Mouse (Mus musculus) ES-E14 (cell line): ENCODE data around the gene Lrrn2. TPM values are rescaled to one million over a fixed set of nuclear protein-coding genes. Genes with fewer than 3 reads are reported as not detected.
A peak's percentile ranks its signal among the peaks of the same experiment; 100 is the strongest.

Source experiments
- DNase-seq: peaks from one replicate; pipeline ENCODE4 v3.0.0-alpha.2; 2013; ENCODE audit warnings: low read depth, low spot score
- H3K27ac ChIP-seq: 2 replicates; pipeline ENCODE4 v1.5.1; 2012; ENCODE audit warnings: low read depth, mild to moderate bottlenecking, low read length, moderate library complexity, mixed read lengths; ENCODE audit not compliant: poor library complexity, insufficient read depth, severe bottlenecking
- H3K36me3 ChIP-seq: 2 replicates; pipeline ENCODE4 v1.6.1; 2012; ENCODE audit warnings: mild to moderate bottlenecking, low read length, moderate library complexity, mixed read lengths; ENCODE audit not compliant: control insufficient read depth, poor library complexity, insufficient read depth, severe bottlenecking
- H3K4me1 ChIP-seq, 2 experiments: fragments of 150-350 bp in 1 of 2; sonication (generic) in 1 of 2; 2 replicates each; pipeline ENCODE4 v1.6.1; 2012; ENCODE audit warnings: low read length in 2 of 2, mild to moderate bottlenecking in 1 of 2, mixed read lengths in 1 of 2; ENCODE audit not compliant: control insufficient read depth in 2 of 2, insufficient read depth in 2 of 2, poor library complexity in 1 of 2
- H3K4me3 ChIP-seq, 2 experiments: fragments of 150-350 bp in 1 of 2; sonication (generic) in 1 of 2; 2 replicates each; pipeline ENCODE4 v1.5.1; 2012; ENCODE audit warnings: low read length in 2 of 2, low read depth in 1 of 2, mild to moderate bottlenecking in 1 of 2, mixed read lengths in 1 of 2; ENCODE audit not compliant: insufficient read depth in 1 of 2, poor library complexity in 1 of 2, severe bottlenecking in 1 of 2
- H3K9ac ChIP-seq: 2 replicates; pipeline ENCODE4 v1.6.1; 2012; ENCODE audit warnings: low read depth, mild to moderate bottlenecking, low read length, mixed read lengths; ENCODE audit not compliant: poor library complexity, insufficient read depth, severe bottlenecking
- H3K9me3 ChIP-seq: fragments of 150-350 bp; sonication (generic); 2 replicates; pipeline ENCODE4 v1.6.1; 2012; ENCODE audit warnings: low read depth, mild to moderate bottlenecking, low read length; ENCODE audit not compliant: control insufficient read depth, insufficient read depth
- CHD2 ChIP-seq: IDR thresholded peaks from 2 replicates; pipeline ENCODE4 v1.6.1; 2014; ENCODE audit warnings: mild to moderate bottlenecking, low read depth, low read length, inconsistent platforms
- HCFC1 ChIP-seq: IDR thresholded peaks from 2 replicates; pipeline ENCODE4 v1.6.1; 2012; ENCODE audit warnings: low read length, inconsistent platforms, borderline replicate concordance; ENCODE audit not compliant: insufficient read depth
- MAFK ChIP-seq: IDR thresholded peaks from 2 replicates; pipeline ENCODE4 v1.6.1; 2014; ENCODE audit warnings: mild to moderate bottlenecking, low read depth, low read length, inconsistent platforms; ENCODE audit not compliant: insufficient read depth
- ZC3H11A ChIP-seq: IDR thresholded peaks from 2 replicates; pipeline ENCODE4 v1.6.1; 2012; ENCODE audit warnings: low read depth, mild to moderate bottlenecking, inconsistent platforms, low read length, borderline replicate concordance
- ZNF384 ChIP-seq: IDR thresholded peaks from 2 replicates; pipeline ENCODE4 v1.6.1; 2012; ENCODE audit warnings: low read depth, low read length, inconsistent platforms
- in situ Hi-C, 2 experiments: fragments of 600-800 bp; cut with MboI; formaldehyde crosslinking; loops; one replicate each; pipeline ENCODE4 v1.15.1; 2025; ENCODE audit warnings: low sequenced_read_pairs in 2 of 2, inconsistent platforms in 1 of 2; ENCODE audit not compliant: unreplicated experiment in 2 of 2
- total RNA-seq: library from RNA; depleted of rRNA; stranded (reverse); fragments of 300-350 nt; gene quantifications from 2 replicates; pipeline ENCODE4 v1.2.3, GENCODE M21; 2012

Lrrn2 gene
- total RNA-seq, 1 experiment: 3.0 TPM

DNA sequence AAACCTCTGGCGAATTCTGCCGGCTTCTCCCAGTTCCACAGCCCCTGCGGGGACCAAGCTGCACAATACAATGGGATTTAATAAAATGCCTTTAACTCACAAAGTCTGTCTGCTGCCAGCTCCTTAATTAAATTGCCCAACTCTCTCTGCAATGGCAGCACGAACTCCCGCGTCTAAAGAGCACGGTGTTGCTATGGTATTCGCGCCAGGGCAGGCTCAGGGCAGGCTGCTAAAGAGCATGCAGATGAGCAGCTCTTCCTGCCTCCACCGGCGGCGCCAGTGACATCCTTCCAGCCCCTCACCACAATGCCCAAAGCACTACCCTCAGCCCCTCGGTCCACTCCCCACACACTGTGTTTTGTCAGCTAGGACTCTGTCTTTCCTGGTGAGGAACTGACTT, 41.0 kb downstream of the Lrrn2 start:
- no peaks in the 10 kb centered on the region for H3K36me3 ChIP-seq
- no peak for DNase-seq
- in situ Hi-C loops: no loop called here
- no peaks in the 10 kb centered on the region for H3K9me3 ChIP-seq
- H3K4me1 ChIP-seq: peaks cover 6 to 28% of the 10 kb centered on the region in 2 experiments; a peak in 2 of 4 replicates
- TF ChIP-seq CHD2 (no peak), ZNF384 (no peak), MAFK (no peak), HCFC1 (no peak), ZC3H11A (no peak)
- peak overlapping the region in 1 of 2 experiments; percentile 1; a peak in 1 of 4 replicates for H3K4me3 ChIP-seq
- H3K27ac ChIP-seq: no peak overlapping the region
- peak overlapping the region; percentile 15; the same call in 1 of the 2 replicates for H3K9ac ChIP-seq

DNA sequence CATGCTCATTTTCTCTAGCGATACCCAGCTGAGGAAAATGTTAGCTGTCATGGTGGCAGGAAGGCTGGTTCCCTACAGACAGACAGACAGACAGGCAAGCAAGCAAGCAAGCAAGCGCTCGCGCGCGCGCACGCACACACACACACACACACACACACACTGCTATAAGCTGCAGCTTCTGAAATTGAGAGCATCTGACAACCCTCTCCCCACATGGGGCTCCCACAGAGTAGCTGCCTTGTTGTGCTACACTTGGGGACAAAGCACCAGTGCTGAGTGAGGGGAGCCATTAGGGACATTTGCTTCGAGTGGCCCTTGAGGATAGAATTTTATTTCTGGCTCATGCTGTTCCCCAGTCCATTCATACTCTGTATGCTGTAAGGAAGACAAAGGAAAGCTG, 42.2 kb downstream of the Lrrn2 start:
- Histone ChIP-seq H3K9me3 (no peaks in the 10 kb centered on the region), H3K4me3 (no peak overlapping the region), H3K4me1 (peaks cover 6 to 28% of the 10 kb centered on the region in 2 experiments; a peak in 2 of 4 replicates), H3K9ac (no peak overlapping the region), H3K27ac (no peak overlapping the region), H3K36me3 (no peaks in the 10 kb centered on the region)
- TF ChIP-seq ZNF384 (no peak), CHD2 (no peak), ZC3H11A (no peak), MAFK (no peak), HCFC1 (no peak)
- no peak for DNase-seq
- in situ Hi-C loops: no loop called here

DNA sequence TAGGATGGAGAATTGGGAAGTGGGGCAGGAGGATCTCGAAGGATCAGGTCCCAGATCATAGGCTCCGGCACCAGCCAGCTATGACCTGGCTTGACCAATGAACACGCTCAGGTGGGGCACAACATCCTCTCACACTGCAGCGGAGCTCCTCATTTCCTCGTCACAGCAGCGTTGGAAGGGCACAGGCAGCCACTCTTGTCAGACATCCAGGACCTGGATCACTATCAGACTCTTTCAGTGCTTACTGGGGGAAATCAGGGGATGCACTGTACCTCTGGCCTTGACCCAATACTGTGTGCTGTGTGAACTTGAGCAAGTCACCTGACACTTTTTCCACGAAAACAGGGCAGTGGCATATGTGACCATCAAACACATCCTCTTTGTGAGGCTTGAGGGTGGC, 45.2 kb downstream of the Lrrn2 start:
- in situ Hi-C loops: no loop called here
- no peaks in the 10 kb centered on the region for H3K36me3 ChIP-seq
- TF ChIP-seq ZC3H11A: no peak
- no peak for TF ChIP-seq MAFK
- no peak for TF ChIP-seq HCFC1
- TF ChIP-seq CHD2: no peak
- no peak for TF ChIP-seq ZNF384

DNA sequence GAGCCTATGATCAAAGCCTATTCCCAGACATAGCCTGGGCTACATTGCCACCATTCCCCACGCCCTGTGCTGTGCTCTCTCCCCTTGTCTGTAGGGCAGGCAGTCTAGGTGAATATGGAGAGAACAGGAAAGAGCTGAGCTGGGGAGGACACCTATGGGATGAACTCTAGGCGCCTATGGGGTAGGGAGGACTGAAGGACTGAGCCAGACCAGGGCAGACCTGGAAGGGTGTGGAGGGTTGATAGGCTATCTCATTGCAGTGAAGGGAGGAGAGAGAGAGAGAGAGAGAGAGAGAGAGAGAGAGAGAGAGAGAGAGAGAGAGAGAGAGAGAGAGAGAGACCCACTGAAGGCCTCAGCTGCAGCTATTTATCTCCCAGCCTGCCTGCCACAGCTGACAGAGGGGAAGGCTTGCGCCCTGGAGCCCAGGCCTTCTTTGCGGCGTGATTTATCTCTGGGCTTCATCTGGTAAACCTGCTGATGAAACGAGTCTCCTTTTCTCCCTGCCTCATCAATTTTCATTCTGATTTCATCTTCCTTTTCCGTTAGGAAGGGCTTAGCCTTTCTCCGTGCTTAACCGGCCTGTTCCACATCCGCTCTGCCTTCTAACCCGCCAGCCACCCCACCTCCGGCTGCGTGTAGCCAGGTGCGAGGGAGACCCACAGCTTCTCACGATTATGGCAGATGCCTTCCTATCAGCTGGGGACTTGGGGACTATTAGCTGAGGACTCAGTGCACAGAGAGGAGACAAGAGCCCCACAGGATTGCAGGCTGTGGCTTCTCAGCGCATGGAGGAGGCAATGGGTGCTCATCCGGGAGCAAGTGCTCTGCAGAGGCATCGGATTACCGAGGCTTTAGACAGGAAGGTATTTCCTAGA, 48.2 kb downstream of the Lrrn2 start:
- Histone ChIP-seq H3K27ac (no peak overlapping the region), H3K4me3 (peak overlapping the region; percentile 16 to 22; a peak in 2 of 4 replicates)

More for the DNA sequence above, 45.2 kb downstream of the Lrrn2 start:
- DNase-seq: no peak
- Histone ChIP-seq H3K4me3 (no peak overlapping the region), H3K9me3 (no peaks in the 10 kb centered on the region), H3K4me1 (peaks cover 0 to 15% of the 10 kb centered on the region in 2 experiments; a peak in 2 of 4 replicates), H3K9ac (no peak overlapping the region), H3K27ac (no peak overlapping the region)

More for the DNA sequence above, 48.2 kb downstream of the Lrrn2 start:
- no peak for TF ChIP-seq CHD2
- no peak for TF ChIP-seq MAFK
- TF ChIP-seq ZNF384: no peak
- TF ChIP-seq ZC3H11A: no peak
- no peak for TF ChIP-seq HCFC1
- in situ Hi-C loops: no loop called here
- Histone ChIP-seq H3K4me1 (peaks cover 0 to 4% of the 10 kb centered on the region in 2 experiments; a peak in 1 of 4 replicates), H3K9me3 (no peaks in the 10 kb centered on the region), H3K9ac (peak overlapping the region; percentile 16; the same call in 1 of the 2 replicates), H3K36me3 (no peaks in the 10 kb centered on the region)
- no peak for DNase-seq
